Mouse (Mus musculus) MEL (cell line): Measurements from ENCODE around the gene Phf21b. TPM values are rescaled to one million over a fixed set of nuclear protein-coding genes. Genes with fewer than 3 reads are reported as not detected.

Source experiments
- DNase-seq: peaks from one replicate; pipeline ENCODE4 v3.0.0; 2011; ENCODE audit warnings: low read depth, low spot score
- H3K27ac ChIP-seq: 2 replicates; pipeline ENCODE4 v1.5.1; 2012; ENCODE audit warnings: low read depth, mild to moderate bottlenecking, control low read depth, low read length, moderate library complexity; ENCODE audit not compliant: control insufficient read depth
- H3K27me3 ChIP-seq, 2 experiments: fragments of 150-350 bp in 1 of 2; sonication (generic) in 1 of 2; 2 replicates each; pipeline ENCODE4 v1.6.1; 2012; ENCODE audit warnings: low read length in 2 of 2, mild to moderate bottlenecking in 2 of 2, improper control_type of control experiment in 1 of 2, moderate library complexity in 1 of 2; ENCODE audit not compliant: insufficient read depth in 2 of 2, control insufficient read depth in 1 of 2
- H3K36me3 ChIP-seq, 2 experiments: 2 replicates each; pipeline ENCODE4 v1.6.1; 2012 to 2014; ENCODE audit warnings: low read length in 2 of 2, improper control_type of control experiment in 1 of 2, inconsistent platforms in 1 of 2, mild to moderate bottlenecking in 1 of 2; ENCODE audit not compliant: insufficient read depth in 2 of 2, control insufficient read depth in 1 of 2
- H3K4me1 ChIP-seq, 2 experiments: fragments of 150-350 bp in 1 of 2; sonication (generic) in 1 of 2; 2 replicates each; pipeline ENCODE4 v1.6.1; 2012; ENCODE audit warnings: low read length in 2 of 2, improper control_type of control experiment in 1 of 2, mild to moderate bottlenecking in 1 of 2; ENCODE audit not compliant: insufficient read depth in 2 of 2, control insufficient read depth in 1 of 2
- H3K4me3 ChIP-seq, 2 experiments: fragments of 150-350 bp in 1 of 2; sonication (generic) in 1 of 2; 2 replicates each; pipeline ENCODE4 v1.5.1; 2012; ENCODE audit warnings: low read depth in 2 of 2, low read length in 2 of 2, mild to moderate bottlenecking in 2 of 2, moderate library complexity in 2 of 2, control low read depth in 1 of 2, improper control_type of control experiment in 1 of 2; ENCODE audit not compliant: control insufficient read depth in 1 of 2, insufficient read depth in 1 of 2
- H3K79me2 ChIP-seq: 2 replicates; pipeline ENCODE4 v1.6.1; 2012; ENCODE audit warnings: mild to moderate bottlenecking, low read length, moderate library complexity; ENCODE audit not compliant: control insufficient read depth, poor library complexity, insufficient read depth
- H3K9ac ChIP-seq: 2 replicates; pipeline ENCODE4 v1.6.1; 2012; ENCODE audit warnings: low read depth, mild to moderate bottlenecking, control low read depth, low read length, moderate library complexity; ENCODE audit not compliant: control insufficient read depth, poor library complexity, severe bottlenecking
- H3K9me3 ChIP-seq: fragments of 150-350 bp; sonication (generic); replicated peaks from 2 replicates; pipeline ENCODE4 v1.6.1; 2012; ENCODE audit warnings: mild to moderate bottlenecking, low read length, improper control_type of control experiment, moderate library complexity; ENCODE audit not compliant: insufficient read depth
- CHD2 ChIP-seq: IDR thresholded peaks from 2 replicates; pipeline ENCODE4 v1.6.1; 2011; ENCODE audit warnings: low read length, improper control_type of control experiment
- CTCF ChIP-seq, 3 experiments: IDR thresholded peaks in 2 of 3; conservative IDR thresholded peaks in 1 of 3; 2 replicates each; pipeline ENCODE4 v1.5.1; 2011 to 2012; ENCODE audit warnings: low read length in 3 of 3, low read depth in 2 of 3, mild to moderate bottlenecking in 2 of 3, improper control_type of control experiment in 1 of 3, inconsistent platforms in 1 of 3, mixed read lengths in 1 of 3, moderate library complexity in 1 of 3; ENCODE audit not compliant: control insufficient read depth in 1 of 3, insufficient read depth in 1 of 3, poor library complexity in 1 of 3, severe bottlenecking in 1 of 3
- EP300 ChIP-seq, 2 experiments: IDR thresholded peaks; 2 replicates each; pipeline ENCODE4 v1.6.1; 2011; ENCODE audit warnings: improper control_type of control experiment in 2 of 2, low read length in 2 of 2, low read depth in 1 of 2, mild to moderate bottlenecking in 1 of 2
- GATA1 ChIP-seq: IDR thresholded peaks from 2 replicates; pipeline ENCODE4 v1.6.1; 2011; ENCODE audit warnings: low read depth, low read length, improper control_type of control experiment
- HCFC1 ChIP-seq: IDR thresholded peaks from 2 replicates; pipeline ENCODE4 v1.6.1; 2012; ENCODE audit warnings: low read depth, mild to moderate bottlenecking, inconsistent platforms, low read length, improper control_type of control experiment, moderate library complexity
- KAT2A ChIP-seq: conservative IDR thresholded peaks from 2 replicates; pipeline ENCODE4 v1.6.1; 2012; ENCODE audit warnings: low read depth, low read length, improper control_type of control experiment, inconsistent platforms
- MAFK ChIP-seq: IDR thresholded peaks from 2 replicates; pipeline ENCODE4 v1.6.1; 2011; ENCODE audit warnings: low read depth, mild to moderate bottlenecking, low read length, improper control_type of control experiment, borderline replicate concordance
- MAX ChIP-seq: IDR thresholded peaks from 2 replicates; pipeline ENCODE4 v1.6.1; 2011; ENCODE audit warnings: low read length, improper control_type of control experiment
- MAZ ChIP-seq: IDR thresholded peaks from 2 replicates; pipeline ENCODE4 v1.6.1; 2012; ENCODE audit warnings: low read depth, mild to moderate bottlenecking, inconsistent platforms, low read length, improper control_type of control experiment
- MEF2A ChIP-seq: IDR thresholded peaks from 2 replicates; pipeline ENCODE4 v1.6.1; 2014; ENCODE audit warnings: low read depth, mild to moderate bottlenecking, inconsistent platforms, low read length, improper control_type of control experiment; ENCODE audit not compliant: poor library complexity, insufficient replicate concordance, severe bottlenecking; ENCODE audit errors: extremely low read depth
- MXI1 ChIP-seq: IDR thresholded peaks from 2 replicates; pipeline ENCODE4 v1.6.1; 2011; ENCODE audit warnings: mild to moderate bottlenecking, low read depth, low read length, improper control_type of control experiment
- MYC ChIP-seq: IDR thresholded peaks from 2 replicates; pipeline ENCODE4 v1.6.1; 2011; ENCODE audit warnings: low read depth, mild to moderate bottlenecking, low read length, improper control_type of control experiment, moderate library complexity
- NELFE ChIP-seq: IDR thresholded peaks from 2 replicates; pipeline ENCODE4 v1.6.1; 2011; ENCODE audit warnings: low read depth, low read length, improper control_type of control experiment
- NRF1 ChIP-seq: IDR thresholded peaks from 2 replicates; pipeline ENCODE4 v1.6.1; 2014; ENCODE audit warnings: low read depth, mild to moderate bottlenecking, inconsistent platforms, low read length, improper control_type of control experiment, moderate library complexity; ENCODE audit not compliant: poor library complexity, insufficient read depth, severe bottlenecking
- POLR2AphosphoS5 ChIP-seq: IDR thresholded peaks from 2 replicates; pipeline ENCODE4 v1.6.1; 2012; ENCODE audit warnings: low read depth, borderline replicate concordance, mild to moderate bottlenecking, inconsistent platforms, low read length, moderate library complexity, mixed read lengths
- RCOR1 ChIP-seq: IDR thresholded peaks from 2 replicates; pipeline ENCODE4 v1.6.1; 2012; ENCODE audit warnings: low read depth, mild to moderate bottlenecking, inconsistent platforms, low read length, improper control_type of control experiment
- SMC3 ChIP-seq: IDR thresholded peaks from 2 replicates; pipeline ENCODE4 v1.6.1; 2011; ENCODE audit warnings: low read depth, low read length, improper control_type of control experiment
- TAL1 ChIP-seq: IDR thresholded peaks from 2 replicates; pipeline ENCODE4 v1.6.1; 2012; ENCODE audit warnings: mild to moderate bottlenecking, inconsistent platforms, low read length, moderate library complexity, mixed read lengths
- TCF12 ChIP-seq: IDR thresholded peaks from 2 replicates; pipeline ENCODE4 v1.6.1; 2014; ENCODE audit warnings: low read depth, mild to moderate bottlenecking, inconsistent platforms, low read length, improper control_type of control experiment, moderate library complexity
- UBTF ChIP-seq: IDR thresholded peaks from 2 replicates; pipeline ENCODE4 v1.6.1; 2012; ENCODE audit warnings: low read depth, mild to moderate bottlenecking, inconsistent platforms, low read length, improper control_type of control experiment, moderate library complexity, borderline replicate concordance; ENCODE audit not compliant: insufficient read depth
- USF1 ChIP-seq: IDR thresholded peaks from 2 replicates; pipeline ENCODE4 v1.6.1; 2014; ENCODE audit warnings: low read depth, mild to moderate bottlenecking, inconsistent platforms, low read length, improper control_type of control experiment, moderate library complexity
- USF2 ChIP-seq, 2 experiments: IDR thresholded peaks; 2 replicates each; pipeline ENCODE4 v1.6.1; 2011 to 2012; ENCODE audit warnings: improper control_type of control experiment in 2 of 2, low read length in 2 of 2, borderline replicate concordance in 1 of 2, inconsistent platforms in 1 of 2, low read depth in 1 of 2, mild to moderate bottlenecking in 1 of 2; ENCODE audit not compliant: insufficient read depth in 1 of 2
- ZC3H11A ChIP-seq: IDR thresholded peaks from 2 replicates; pipeline ENCODE4 v1.6.1; 2012; ENCODE audit warnings: low read depth, mild to moderate bottlenecking, inconsistent platforms, low read length, improper control_type of control experiment
- ZKSCAN1 ChIP-seq: IDR thresholded peaks from 2 replicates; pipeline ENCODE4 v1.6.1; 2012; ENCODE audit warnings: low read depth, mild to moderate bottlenecking, inconsistent platforms, low read length, improper control_type of control experiment, moderate library complexity
- ZNF384 ChIP-seq: IDR thresholded peaks from 2 replicates; pipeline ENCODE4 v1.6.1; 2012; ENCODE audit warnings: low read depth, mild to moderate bottlenecking, inconsistent platforms, low read length, improper control_type of control experiment
- polyA plus RNA-seq, 2 experiments: library from polyadenylated mRNA; stranded (reverse) in 1 of 2; unstranded in 1 of 2; fragments of >175 nt in 1 of 2; fragments of >200 nt in 1 of 2; gene quantifications; 2 replicates each; pipeline versions ENCODE4 v1.2.1 to v1.2.4; 2012; ENCODE audit warnings: low replicate concordance in 2 of 2, low read depth in 1 of 2; ENCODE audit not compliant: insufficient read length in 2 of 2, insufficient read depth in 1 of 2, missing spikeins in 1 of 2
- total RNA-seq: library from RNA; depleted of rRNA; stranded (reverse); fragments of 300-350 nt; gene quantifications from 2 replicates; pipeline ENCODE4 v1.2.3, GENCODE M21; 2012

Gene Phf21b
- total and polyA plus RNA-seq, 3 experiments = 4.7 to 14.7 TPM; not detected in 1

GRCm38 (mm10) chr15:84766621-84767020, 89.2 kb downstream of the Phf21b start:
- Histone ChIP-seq H3K9ac (no peak overlapping the region), H3K4me1 (no peaks in the 10 kb centered on the region)
- no peak for DNase-seq

GRCm38 (mm10) chr15:84763423-84763812, 92.4 kb downstream of the Phf21b start:
- no peak overlapping the region for H3K4me3 ChIP-seq
- no peak for DNase-seq
- no peaks in the 10 kb centered on the region for H3K9me3 ChIP-seq
- H3K79me2 ChIP-seq = no peaks in the 10 kb centered on the region
- no peak overlapping the region for H3K9ac ChIP-seq
- H3K4me1 ChIP-seq = no peaks in the 10 kb centered on the region
- H3K27ac ChIP-seq = no peak overlapping the region
- H3K27me3 ChIP-seq = no peaks in the 10 kb centered on the region
- H3K36me3 ChIP-seq = no peaks in the 10 kb centered on the region
- TF ChIP-seq NRF1 (no peak), KAT2A (no peak), MAZ (no peak), SMC3 (no peak), EP300 (IDR thresholded peaks at IDR 0.05; ENCODE audit: low read depth in 1 of 2, low read length in 2 of 2) (no peak), USF2 (IDR thresholded peaks at IDR 0.05; ENCODE audit: borderline replicate concordance in 1 of 2, insufficient read depth in 1 of 2, low read depth in 1 of 2, low read length in 2 of 2) (no peak), NELFE (no peak), MAX (no peak), MYC (no peak), MXI1 (no peak), ZC3H11A (no peak), USF1 (no peak), POLR2AphosphoS5 (no peak), ZNF384 (no peak), TAL1 (no peak), CHD2 (no peak), UBTF (no peak)

More at GRCm38 (mm10) chr15:84766621-84767020, 89.2 kb downstream of the Phf21b start:
- Histone ChIP-seq H3K9me3 (no peaks in the 10 kb centered on the region), H3K36me3 (no peaks in the 10 kb centered on the region), H3K27ac (no peak overlapping the region), H3K79me2 (no peaks in the 10 kb centered on the region), H3K27me3 (no peaks in the 10 kb centered on the region), H3K4me3 (no peak overlapping the region)
- TF ChIP-seq RCOR1 (no peak), MEF2A (no peak), MAFK (no peak), UBTF (no peak), ZKSCAN1 (no peak), TCF12 (no peak), CTCF (IDR thresholded peaks at IDR 0.05 in 2 of 3, conservative IDR thresholded peaks at IDR 0.05 in 1 of 3; ENCODE audit: control insufficient read depth in 1 of 3, insufficient read depth in 1 of 3, low read depth in 2 of 3, low read length in 3 of 3, poor library complexity in 1 of 3, severe bottlenecking in 1 of 3) (no peak), ZNF384 (no peak), HCFC1 (no peak), TAL1 (no peak), SMC3 (no peak), NRF1 (no peak), POLR2AphosphoS5 (no peak), GATA1 (no peak)
